In the genomic region with DNA sequence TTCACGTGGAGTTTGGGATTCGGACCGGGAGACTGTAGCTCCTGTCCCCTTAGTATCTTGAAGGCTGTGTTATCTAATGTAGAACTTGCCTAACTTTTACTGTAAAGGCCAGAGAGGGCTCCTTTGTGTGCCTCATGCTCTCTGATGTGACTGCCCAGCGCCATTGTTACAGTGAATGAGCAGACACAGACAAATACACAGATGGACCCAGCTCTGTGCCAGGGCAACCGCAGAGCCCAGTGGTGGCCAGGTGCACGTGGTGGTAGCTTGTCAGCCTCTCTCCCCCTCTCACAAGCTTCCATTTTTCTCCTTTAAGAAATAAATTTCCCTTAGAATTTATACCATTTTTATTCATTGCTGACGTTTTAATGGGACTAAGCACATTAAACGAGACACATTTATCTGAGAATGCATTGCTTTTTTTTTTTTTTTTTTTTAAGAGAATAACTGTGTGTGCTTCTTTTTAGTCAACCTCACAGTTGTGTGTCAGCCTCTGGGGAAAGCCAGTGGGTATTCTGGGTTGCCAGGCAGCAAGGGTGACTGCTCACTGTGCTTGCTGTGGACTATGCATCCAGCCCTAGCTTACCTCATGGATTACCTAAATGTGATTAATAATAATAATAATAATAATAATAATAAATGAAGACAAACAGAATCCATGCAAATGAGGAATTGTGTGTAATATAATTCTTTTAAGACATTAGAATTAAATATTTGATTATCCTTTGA, we compare ENCODE assay signal across 27 mouse cellular contexts. TPM values are rescaled to one million over a fixed set of nuclear protein-coding genes. Genes with fewer than 3 reads are reported as not detected.
DNase-seq lines count a peak whose midpoint lies in the region; ATAC-seq and TF ChIP-seq lines count a peak whose summit lies in the region.
"Had no signal": no experiment of that assay in that cellular context is flagged by ENCODE, and none has a peak within 500 bp of the region (broad histone marks: within the 10 kb centered on the region; RNA-seq: fewer than 3 reads in every experiment).

No protein-coding gene starts in this region.

- H3K27me3 ChIP-seq in forebrain, postnatal 0 days (ENCODE audit: insufficient read depth, low read length): no peaks in the 10 kb centered on the region
- no peaks in the 10 kb centered on the region for H3K27me3 ChIP-seq in forebrain, embryonic 12.5 days
- H3K27me3 ChIP-seq in kidney, postnatal 0 days (ENCODE audit: insufficient read depth, low read length): no peaks in the 10 kb centered on the region
- no peaks in the 10 kb centered on the region for H3K27me3 ChIP-seq in liver, embryonic 12.5 days (replicated peaks)
- H3K27me3 ChIP-seq: forebrain, embryonic 15.5 days; limb, embryonic 12.5 days; lung, embryonic 15.5 days; midbrain, embryonic 12.5 days; Patski had no signal

- peak; percentile 32; the same call in 1 of the 2 replicates for ATAC-seq in forebrain, postnatal 0 days
- no peak for ATAC-seq in forebrain, embryonic 12.5 days (ENCODE audit: low FRiP score)
- no peak for ATAC-seq in kidney, postnatal 0 days (replicated peaks; ENCODE audit: low FRiP score, low read depth)
- no peak for ATAC-seq in liver, embryonic 12.5 days
- ATAC-seq: forebrain, embryonic 15.5 days; intestine, embryonic 16.5 days; Patski had no signal

- H3K4me2 ChIP-seq in forebrain, postnatal 0 days (ENCODE audit: low read depth): no peak overlapping the region
- no peak overlapping the region for H3K4me2 ChIP-seq in forebrain, embryonic 12.5 days
- no peak overlapping the region for H3K4me2 ChIP-seq in kidney, postnatal 0 days (ENCODE audit: low read length)
- no peak overlapping the region for H3K4me2 ChIP-seq in liver, embryonic 12.5 days
- H3K4me2 ChIP-seq: forebrain, embryonic 15.5 days; limb, embryonic 12.5 days; lung, embryonic 15.5 days; midbrain, embryonic 12.5 days had no signal

- peak; percentile 82 to 83 for DNase-seq in cerebellum, postnatal 14 days
- DNase-seq in cerebellum, adult 9-10 months: no peak
- no peak for DNase-seq in forebrain, postnatal 0 days
- peak; percentile 36 for DNase-seq in kidney, postnatal 0 days (ENCODE audit: low spot score)
- no peak for DNase-seq in kidney, postnatal 36 days
- peak; percentile 44 for DNase-seq in brain, embryonic 14.5 days (ENCODE audit: low read depth)
- DNase-seq: adrenal gland, postnatal 10 days; cerebellum, adult 18-20 months; gastrocnemius, postnatal 10 days; heart, postnatal 14 days; kidney, adult 8-10 months; kidney, postnatal 10 days; layer of hippocampus, adult 9-11 months; right cerebral cortex, postnatal 4 days; thymus, adult 18-20 months; thymus, postnatal 25 days had no signal

- peaks cover 4% of the 10 kb centered on the region; the same call in 1 of the 2 replicates for H3K36me3 ChIP-seq in forebrain, postnatal 0 days (ENCODE audit: insufficient read depth)
- peaks cover 24% of the 10 kb centered on the region for H3K36me3 ChIP-seq in forebrain, embryonic 12.5 days (replicated peaks)
- H3K36me3 ChIP-seq in kidney, postnatal 0 days (ENCODE audit: insufficient read depth, low read length): no peaks in the 10 kb centered on the region
- no peaks in the 10 kb centered on the region for H3K36me3 ChIP-seq in liver, embryonic 12.5 days
- H3K36me3 ChIP-seq: G1E; limb, embryonic 12.5 days; lung, embryonic 15.5 days had no signal

- H3K4me1 ChIP-seq in forebrain, postnatal 0 days (ENCODE audit: insufficient read depth): no peaks in the 10 kb centered on the region
- H3K4me1 ChIP-seq in forebrain, embryonic 12.5 days: no peaks in the 10 kb centered on the region
- H3K4me1 ChIP-seq in kidney, postnatal 0 days (replicated peaks; ENCODE audit: insufficient read depth, low read length): no peaks in the 10 kb centered on the region
- H3K4me1 ChIP-seq in liver, embryonic 12.5 days: no peaks in the 10 kb centered on the region
- H3K4me1 ChIP-seq: forebrain, embryonic 15.5 days; limb, embryonic 12.5 days; lung, embryonic 15.5 days had no signal

- no peak for TF ChIP-seq POLR2A in brain, embryonic 14.5 days (IDR thresholded peaks at IDR 0.05; ENCODE audit: borderline replicate concordance, extremely low read depth, insufficient read depth, insufficient read length, poor library complexity, severe bottlenecking)

- no peaks in the 10 kb centered on the region for H3K9me3 ChIP-seq in forebrain, postnatal 0 days (ENCODE audit: low read length)
- H3K9me3 ChIP-seq in forebrain, embryonic 12.5 days: no peaks in the 10 kb centered on the region
- H3K9me3 ChIP-seq in kidney, postnatal 0 days (replicated peaks; ENCODE audit: low read length): no peaks in the 10 kb centered on the region
- H3K9me3 ChIP-seq in liver, embryonic 12.5 days (replicated peaks): no peaks in the 10 kb centered on the region
- H3K9me3 ChIP-seq: forebrain, embryonic 15.5 days; lung, embryonic 15.5 days; midbrain, embryonic 12.5 days had no signal

- no peak overlapping the region for H3K27ac ChIP-seq in forebrain, postnatal 0 days (ENCODE audit: low read depth, low read length)
- H3K27ac ChIP-seq in forebrain, embryonic 12.5 days: no peak overlapping the region
- no peak overlapping the region for H3K27ac ChIP-seq in kidney, postnatal 0 days
- no peak overlapping the region for H3K27ac ChIP-seq in liver, embryonic 12.5 days
- H3K27ac ChIP-seq: forebrain, embryonic 15.5 days; limb, embryonic 12.5 days; lung, embryonic 15.5 days; midbrain, embryonic 12.5 days; stomach, postnatal 0 days had no signal

- 53% methylated on average over 8 of the region's 8 CpGs for WGBS in forebrain, postnatal 0 days
- WGBS in forebrain, embryonic 12.5 days: 80% methylated on average over 8 of the region's 8 CpGs
- WGBS in kidney, postnatal 0 days: 57% methylated on average over 8 of the region's 8 CpGs
- WGBS in liver, embryonic 12.5 days (ENCODE audit: insufficient replicate concordance): 71% methylated on average over 8 of the region's 8 CpGs

- no peak overlapping the region for H3K9ac ChIP-seq in forebrain, postnatal 0 days
- H3K9ac ChIP-seq in forebrain, embryonic 12.5 days: no peak overlapping the region
- no peak overlapping the region for H3K9ac ChIP-seq in kidney, postnatal 0 days (ENCODE audit: low read depth, low read length)
- H3K9ac ChIP-seq in liver, embryonic 12.5 days: no peak overlapping the region
- H3K9ac ChIP-seq: forebrain, embryonic 15.5 days; limb, embryonic 12.5 days; lung, embryonic 15.5 days; midbrain, embryonic 12.5 days had no signal

- H3K4me3 ChIP-seq in forebrain, postnatal 0 days (ENCODE audit: low read depth, low read length): no peak overlapping the region
- H3K4me3 ChIP-seq in forebrain, embryonic 12.5 days (replicated peaks): no peak overlapping the region
- H3K4me3 ChIP-seq in kidney, postnatal 0 days (replicated peaks; ENCODE audit: low read depth, low read length): no peak overlapping the region
- H3K4me3 ChIP-seq in liver, embryonic 12.5 days: no peak overlapping the region
- H3K4me3 ChIP-seq: erythroblast, embryonic 14.5 days; forebrain, embryonic 15.5 days; limb, embryonic 12.5 days; lung, embryonic 15.5 days; midbrain, embryonic 12.5 days had no signal

- TF ChIP-seq CTCF in forebrain, postnatal 0 days (IDR thresholded peaks at IDR 0.05; ENCODE audit: low read depth): no peak
- TF ChIP-seq CTCF in kidney, postnatal 0 days (IDR thresholded peaks at IDR 0.05; ENCODE audit: low read depth): no peak
- TF ChIP-seq CTCF in brain, embryonic 14.5 days (IDR thresholded peaks at IDR 0.05; ENCODE audit: borderline replicate concordance, extremely low read depth, insufficient read depth, insufficient read length): no peak

RNA-seq across cellular contexts. Expression of a gene that starts 48.0 kb away (rescaled TPM):
- 12.5 and 14.9 TPM in 2 replicates for total RNA-seq in forebrain, postnatal 0 days (2014; rRNA removed)
- 7.8 and 11.7 TPM in 2 replicates for polyA plus RNA-seq in forebrain, postnatal 0 days (2015; fragmentation: Nextera tagmentation; extraction: Ambion mirVana)
- polyA plus RNA-seq in forebrain, embryonic 12.5 days (2016; fragmentation: Nextera tagmentation; extraction: Ambion mirVana): 7.6 and 8.9 TPM in 2 replicates
- polyA plus RNA-seq in kidney, postnatal 0 days (2015; fragmentation: Nextera tagmentation; extraction: Ambion mirVana): 6.2 and 6.9 TPM in 2 replicates
- polyA plus RNA-seq in brain, embryonic 14.5 days (2012; rRNA removed): 16.7 and 18.0 TPM in 2 replicates
- 0.35 and 0.87 TPM in 2 replicates for polyA plus RNA-seq in liver, embryonic 12.5 days (2016; fragmentation: Nextera tagmentation; extraction: Ambion mirVana)
- polyA plus RNA-seq: erythroblast, embryonic 14.5 days; G1E had no signal

Comparison
In these comparisons a context has a peak if more than half of its experiments do, and no peak if none do; other contexts are left out.
1. DNase-seq: peak in cerebellum, postnatal 14 days (2 of 2), kidney, postnatal 0 days (single experiment) and brain, embryonic 14.5 days (single experiment); none in cerebellum, adult 9-10 months (single experiment), forebrain, postnatal 0 days (single experiment) and kidney, postnatal 36 days (0 of 2).